Mouse (Mus musculus) urinary bladder, postnatal 10 days (tissue): ENCODE measurements at regions not wholly inside any gene's neighbourhood (a gene's known extent, or its start where the extent isn't known, plus 50 kb on each side); places are given as distances from the start of the nearest gene placed in this dataset.

ENCODE experiments used
- DNase-seq: peaks from one replicate; pipeline ENCODE4 v3.0.0; 2022; ENCODE audit warnings: low spot score

DNA sequence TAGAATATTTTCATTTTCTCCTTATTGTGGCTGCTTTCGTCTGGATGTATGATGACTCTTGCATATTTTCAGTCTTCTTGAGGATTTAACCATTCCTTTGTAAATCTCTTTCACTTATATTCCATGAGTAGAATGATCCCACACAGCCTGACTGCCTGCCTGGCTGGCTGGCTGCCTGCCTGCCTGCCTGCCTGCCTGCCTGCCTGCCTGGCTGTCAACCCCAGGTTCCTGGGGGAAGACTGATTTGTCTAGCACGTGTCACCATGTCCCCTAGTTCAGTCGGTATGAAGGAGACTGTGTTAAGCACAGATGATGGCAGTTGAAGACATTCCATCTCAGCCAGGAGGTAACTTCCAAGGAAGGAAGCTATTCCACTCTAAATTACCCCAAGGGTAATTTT is 370.8 kb downstream of the Nkx6-1 start:
- no peak for DNase-seq

DNA sequence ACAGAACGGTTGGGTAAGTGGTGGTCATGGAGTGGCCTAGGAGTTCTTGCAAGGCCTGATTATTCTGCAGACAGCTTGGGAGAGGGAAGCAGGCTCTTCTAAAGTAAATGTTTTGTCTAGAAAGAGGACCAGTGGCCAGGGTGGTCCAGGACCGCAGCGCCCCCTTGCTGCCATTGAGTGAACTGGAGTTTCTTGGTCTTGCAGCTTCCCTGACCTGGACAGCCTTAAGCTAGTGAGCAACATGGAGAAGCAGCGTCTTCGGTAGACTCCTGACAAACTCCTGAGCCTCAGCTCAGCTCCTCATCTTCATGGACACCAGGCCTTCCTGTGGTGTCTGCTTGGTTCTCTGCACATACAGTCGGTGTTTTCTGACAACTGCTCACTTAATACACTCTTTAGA is 376.4 kb downstream of the Nkx6-1 start:
- no peak for DNase-seq

DNA sequence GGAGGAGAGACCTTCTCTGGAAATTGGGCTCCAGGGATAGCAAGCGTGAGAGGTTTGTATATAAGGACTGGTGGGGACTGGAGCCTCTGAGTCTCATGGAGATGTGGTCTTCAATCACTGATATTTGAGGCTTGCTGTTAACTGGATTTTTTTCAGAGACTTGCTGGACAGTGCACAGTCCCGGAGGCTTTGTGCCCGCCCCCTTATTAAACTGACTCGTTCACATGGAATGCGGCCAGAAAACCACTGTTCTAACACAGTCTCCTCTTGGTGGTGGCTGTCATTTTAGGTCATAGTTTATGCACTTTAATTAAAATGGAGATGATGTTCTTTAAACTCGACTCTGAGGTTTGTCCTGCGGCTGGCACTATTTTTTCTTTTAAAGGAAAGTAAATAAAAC is 378.9 kb downstream of the Nkx6-1 start:
- no peak for DNase-seq

DNA sequence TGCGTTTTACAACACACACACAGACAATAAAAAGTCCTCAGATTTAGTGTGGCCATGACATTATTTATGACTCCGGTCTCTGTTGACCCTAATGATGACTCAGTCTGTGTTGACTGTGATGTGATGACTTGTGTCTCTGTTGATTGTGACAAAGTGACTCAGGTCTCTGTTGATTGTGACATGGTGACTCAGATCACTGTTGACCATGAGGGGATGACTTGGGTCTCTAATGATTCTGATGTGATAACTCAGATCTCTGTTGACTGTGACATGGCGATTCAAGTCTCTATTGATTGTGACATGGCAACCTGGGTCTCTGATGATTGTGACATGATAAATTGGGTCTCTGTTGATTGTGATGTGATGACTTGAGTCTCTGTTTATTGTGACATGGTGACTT is 405.0 kb downstream of the Gpat3 start:
- no peak for DNase-seq

DNA sequence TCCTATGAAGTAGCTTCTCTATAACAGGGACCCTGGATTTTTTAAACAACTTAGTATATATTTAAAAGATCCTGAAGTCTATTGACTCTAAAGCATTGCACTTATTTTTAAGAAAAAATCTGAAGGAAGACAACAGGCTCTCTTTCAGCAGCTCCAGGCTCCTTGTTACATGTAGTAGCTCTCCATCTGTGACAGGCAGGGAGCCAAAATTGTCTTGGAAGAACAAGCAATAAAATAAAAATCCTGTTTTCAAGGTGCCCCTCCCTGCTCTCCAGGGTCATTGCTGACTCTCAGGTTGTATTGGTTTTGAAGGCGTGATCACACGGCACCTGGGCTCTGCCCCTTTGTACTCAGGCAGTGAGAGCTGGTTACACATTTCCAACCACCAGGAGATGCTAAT is 397.1 kb downstream of the Gpat3 start:
- no peak for DNase-seq

DNA sequence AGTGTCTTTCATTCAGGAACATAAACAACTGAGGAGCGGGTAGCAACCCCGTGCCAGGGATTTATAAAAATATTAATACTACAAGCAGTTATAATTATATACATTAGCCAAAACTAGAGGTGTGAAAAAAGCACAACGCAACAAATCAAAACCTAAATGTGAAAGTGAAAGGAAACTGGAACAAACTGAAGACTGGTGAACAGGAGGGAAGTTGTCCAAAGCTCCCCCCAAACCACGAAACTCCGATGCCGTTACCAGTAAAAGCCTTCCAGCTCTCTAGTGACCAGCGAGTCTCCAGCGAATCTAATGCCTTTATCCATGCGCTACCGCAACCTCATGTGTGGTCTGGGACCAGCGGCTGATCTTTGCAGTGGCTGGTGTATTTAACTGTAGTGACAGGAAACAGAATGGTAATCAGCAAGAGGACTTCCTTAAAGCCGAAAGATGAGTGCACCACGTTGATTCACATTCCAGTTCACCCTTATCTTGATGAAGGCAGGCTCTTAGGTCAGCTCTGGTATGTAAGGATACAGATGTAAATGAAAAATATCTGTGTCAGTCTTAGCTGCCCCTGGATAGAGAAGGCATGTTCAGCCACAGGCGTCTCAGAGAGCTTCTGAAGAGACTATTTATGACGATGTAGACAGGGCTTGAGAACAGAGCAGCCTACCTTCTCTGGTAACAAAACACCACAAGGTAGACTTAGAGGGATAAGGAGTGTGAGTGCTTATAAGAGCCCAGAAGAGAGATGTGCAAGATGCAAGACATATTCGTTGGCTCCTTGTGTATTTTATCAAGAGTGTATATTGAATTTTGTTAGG is 394.0 kb downstream of the Gpat3 start:
- no peak for DNase-seq

DNA sequence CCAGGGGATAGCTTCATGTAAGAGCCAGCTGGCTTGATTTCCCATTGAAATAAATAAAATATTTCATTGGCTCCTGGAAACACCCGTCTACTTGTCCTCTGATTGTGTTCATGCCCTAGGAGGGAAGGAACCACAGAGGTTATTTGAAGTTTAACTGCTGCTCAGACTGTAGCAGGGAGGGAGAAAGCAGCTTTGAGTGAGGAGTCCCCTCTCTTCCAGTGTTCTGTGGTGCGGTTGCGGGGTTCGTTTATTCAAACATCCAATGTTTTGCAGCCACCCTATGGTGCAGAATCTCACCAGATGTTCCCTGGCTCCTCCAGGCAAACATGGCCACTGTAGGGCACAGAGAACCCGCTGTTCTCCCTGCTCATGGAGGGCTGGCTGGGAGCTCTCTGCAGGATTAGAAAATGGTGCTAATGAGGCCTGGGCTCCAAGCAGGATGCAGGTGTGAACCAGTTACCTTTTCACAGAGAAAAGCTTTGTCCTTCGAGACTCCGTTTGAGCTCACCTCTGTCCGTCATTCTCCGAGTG is 390.7 kb downstream of the Gpat3 start:
- DNase-seq = no peak

DNA sequence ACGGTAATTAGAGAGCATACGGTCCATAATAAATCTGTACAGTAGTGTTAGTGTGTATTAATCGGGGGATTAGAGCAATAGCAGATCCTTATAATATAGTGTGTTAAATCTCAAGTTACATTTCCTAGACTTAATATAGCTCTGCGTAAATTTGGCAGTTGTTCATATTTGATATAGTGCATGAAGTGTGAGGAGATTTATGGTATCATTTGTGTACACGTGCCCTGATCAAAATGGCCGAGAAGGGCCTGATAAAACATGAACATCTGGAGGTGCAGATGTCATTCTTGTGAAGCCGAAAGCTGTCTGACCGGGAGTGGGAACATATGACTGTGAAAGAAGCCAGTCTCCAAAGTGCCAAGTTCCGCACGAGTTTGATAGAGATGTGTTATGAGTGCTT is 376.9 kb downstream of the Gpat3 start:
- DNase-seq = no peak

DNA sequence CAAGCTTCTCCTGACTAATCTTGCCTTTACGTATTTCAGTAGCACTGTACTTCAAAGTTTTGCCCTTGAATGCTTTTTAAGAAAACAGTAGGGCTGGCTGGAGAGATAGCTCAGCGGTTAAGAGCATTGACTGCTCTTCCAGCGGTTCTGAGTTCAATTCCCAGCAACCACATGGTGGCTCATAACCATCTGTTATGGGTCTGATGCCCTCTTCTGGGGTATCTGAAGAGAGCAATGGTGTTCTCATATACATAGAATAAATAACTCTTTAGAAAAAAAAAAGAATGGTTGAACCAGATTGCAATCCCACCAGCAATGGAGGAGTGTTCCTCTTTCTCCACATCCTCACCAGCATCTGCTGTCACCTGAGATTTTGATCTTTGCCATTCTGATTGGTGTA is 372.6 kb downstream of the Gpat3 start:
- no peak for DNase-seq

DNA sequence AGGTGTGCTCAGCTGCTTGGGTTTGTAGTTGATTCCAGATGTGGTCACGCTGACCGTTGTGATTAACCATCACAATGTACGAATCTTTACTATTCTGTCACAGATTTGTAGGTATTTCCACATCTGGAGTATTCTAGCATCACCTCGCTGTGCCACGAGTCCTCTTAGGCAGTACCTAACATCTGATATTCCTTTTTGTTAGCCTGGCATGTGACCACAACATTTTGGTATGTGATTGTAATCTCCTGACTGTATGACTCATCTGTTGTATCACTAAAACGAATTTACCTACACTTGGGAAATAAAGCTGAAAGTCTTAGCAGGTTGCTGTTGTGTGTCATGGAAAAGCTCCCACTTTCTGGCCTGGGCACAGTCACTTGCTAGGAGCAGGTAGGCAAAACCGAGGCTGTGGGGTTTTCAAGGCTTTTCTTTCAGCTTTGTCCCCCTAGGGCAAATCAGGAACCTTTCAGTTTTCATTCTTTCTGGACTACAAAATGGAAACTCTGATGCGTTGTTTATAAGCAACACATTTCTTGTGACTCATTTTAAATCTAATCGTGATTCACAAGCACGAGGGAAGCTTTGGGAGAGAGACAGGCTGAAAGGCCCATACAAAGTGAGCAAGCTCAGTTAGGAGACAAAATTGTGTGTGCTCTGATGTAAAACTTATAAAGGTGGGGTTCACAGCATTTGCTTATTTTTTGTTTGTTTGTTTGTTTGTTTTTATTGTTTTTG is 371.5 kb downstream of the Gpat3 start:
- no peak for DNase-seq

DNA sequence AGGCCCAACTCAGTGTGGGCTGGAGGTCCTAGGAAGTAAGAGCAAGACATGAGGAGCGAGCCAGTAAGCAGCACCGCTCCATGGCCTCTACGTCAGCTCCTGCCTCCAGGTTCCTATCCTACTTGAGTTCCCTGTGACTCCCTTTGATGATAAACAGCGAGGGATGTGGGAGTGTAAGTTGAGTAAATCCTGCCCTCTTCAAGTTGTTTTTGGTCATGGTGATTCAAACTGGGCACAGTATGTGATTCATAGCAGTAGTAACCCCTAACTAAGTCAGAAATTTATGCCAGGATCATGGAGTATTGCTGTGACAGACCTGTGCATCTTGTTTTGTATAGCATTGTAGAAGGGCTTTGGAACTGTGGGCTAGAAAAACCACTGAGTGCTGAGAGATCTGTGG is 366.5 kb downstream of the Gpat3 start:
- DNase-seq = no peak

DNA sequence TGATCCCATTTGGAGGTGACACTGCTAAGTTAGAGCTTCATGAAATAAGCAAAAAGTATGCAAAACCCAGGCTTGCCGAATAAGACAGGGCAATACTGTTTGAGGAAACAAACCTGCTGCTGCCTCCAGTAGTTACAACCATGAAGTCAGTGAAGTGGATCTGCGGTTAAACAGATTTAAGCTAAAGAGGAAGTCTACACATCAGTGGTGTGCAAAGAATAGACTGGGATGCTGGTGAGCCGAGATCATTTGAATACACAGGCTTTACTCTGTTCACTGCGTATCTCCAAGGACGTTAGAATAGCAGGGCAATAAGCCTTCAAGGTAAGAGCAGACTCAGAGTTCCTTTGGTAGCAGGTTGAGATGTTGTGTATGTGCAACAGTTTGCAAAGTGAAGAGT is 362.6 kb downstream of the Gpat3 start:
- no peak for DNase-seq

DNA sequence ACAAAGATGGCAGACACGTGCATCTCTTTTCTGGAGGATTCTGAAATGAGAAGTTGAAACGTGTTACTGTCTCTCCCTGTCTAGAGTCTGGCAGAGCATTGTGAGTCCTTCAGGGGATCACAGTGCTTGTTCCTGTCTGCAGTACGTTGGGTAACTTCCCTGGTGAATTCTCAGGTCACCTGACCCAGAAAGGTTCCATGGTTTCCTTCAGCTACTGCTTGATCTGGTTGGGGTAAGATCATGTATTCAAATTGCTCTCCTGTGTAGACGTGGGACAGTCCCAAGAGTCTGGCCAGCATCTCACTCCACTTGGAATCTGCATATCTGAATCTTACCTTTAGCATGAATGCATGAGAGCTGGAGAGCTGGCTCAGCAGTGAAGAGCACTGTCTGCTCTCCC is 350.0 kb downstream of the Gpat3 start:
- no peak for DNase-seq

DNA sequence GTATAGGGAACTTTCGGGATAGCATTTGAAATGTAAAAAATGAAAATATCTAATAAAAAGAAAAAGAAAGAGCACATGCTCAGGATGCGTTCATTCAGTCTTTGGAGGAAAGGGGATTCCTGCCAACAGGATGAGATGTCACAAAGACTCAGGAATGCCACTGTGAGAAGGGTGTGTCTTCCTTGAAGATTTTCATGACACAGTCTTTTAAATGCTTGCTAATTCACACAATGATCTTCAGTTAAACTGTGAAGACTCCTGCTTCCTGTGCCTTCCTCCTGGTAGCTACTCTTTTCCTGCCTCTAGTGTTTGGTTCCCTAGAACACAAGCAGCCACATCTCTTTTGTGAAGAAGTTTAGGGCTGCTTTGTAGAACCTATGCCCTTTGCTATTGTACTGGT is 345.5 kb downstream of the Gpat3 start:
- no peak for DNase-seq

DNA sequence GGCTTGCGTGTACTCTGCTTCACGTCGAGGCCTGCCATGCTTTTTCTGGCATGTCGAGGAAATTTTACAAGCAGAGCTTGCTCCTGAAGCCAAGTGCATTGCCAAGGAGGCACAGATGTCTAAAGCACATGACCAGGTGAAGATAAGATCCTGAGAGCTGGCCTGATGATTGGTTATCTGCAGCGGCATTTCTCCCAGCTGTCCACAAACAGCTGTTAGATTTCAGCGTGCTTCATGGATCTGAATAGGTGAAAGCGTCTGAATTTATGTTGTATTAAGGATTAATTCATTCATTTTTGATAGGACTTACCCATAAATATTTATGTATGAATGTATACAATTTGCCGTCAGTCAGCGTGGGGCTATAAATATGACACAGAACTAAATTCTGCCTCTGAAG is 327.7 kb downstream of the Gpat3 start:
- no peak for DNase-seq

DNA sequence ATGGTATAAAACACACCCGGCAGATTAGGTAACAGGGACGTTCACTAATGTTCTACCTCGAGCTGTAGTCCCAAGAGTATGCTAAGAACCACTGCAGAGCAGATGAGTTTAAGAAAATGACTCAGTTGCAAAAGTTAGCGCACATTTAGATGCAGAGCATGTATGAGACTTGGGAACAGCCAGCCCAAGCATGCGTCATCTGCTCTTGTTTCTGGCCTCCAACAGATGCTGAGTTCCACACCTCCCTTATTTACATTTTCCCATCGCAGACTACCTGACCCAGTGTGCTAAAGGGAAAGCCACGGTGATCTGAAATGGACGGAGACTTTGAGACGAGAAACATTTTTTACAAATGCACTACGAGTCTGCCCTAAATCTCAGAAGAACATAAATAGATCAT is 327.3 kb downstream of the Gpat3 start:
- no peak for DNase-seq

DNA sequence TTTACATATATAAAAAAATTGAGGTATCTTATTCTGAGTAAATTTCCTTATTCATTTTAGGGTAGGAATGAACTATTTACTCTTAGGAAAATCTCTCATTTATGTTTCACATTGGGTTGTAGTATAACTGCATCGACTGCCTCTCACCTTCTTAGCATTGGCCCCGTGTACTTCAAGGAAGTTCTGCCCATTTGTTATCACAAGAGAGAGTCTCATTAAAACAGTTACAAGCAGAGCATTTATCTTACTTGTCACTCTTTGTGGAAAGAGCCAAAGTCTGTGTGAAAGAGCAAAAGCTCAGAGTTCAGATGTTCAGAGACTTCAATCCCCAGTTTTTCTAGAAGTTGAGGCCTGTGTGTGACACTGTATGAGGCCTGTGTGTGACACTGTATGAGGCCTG is 323.6 kb downstream of the Gpat3 start:
- no peak for DNase-seq

DNA sequence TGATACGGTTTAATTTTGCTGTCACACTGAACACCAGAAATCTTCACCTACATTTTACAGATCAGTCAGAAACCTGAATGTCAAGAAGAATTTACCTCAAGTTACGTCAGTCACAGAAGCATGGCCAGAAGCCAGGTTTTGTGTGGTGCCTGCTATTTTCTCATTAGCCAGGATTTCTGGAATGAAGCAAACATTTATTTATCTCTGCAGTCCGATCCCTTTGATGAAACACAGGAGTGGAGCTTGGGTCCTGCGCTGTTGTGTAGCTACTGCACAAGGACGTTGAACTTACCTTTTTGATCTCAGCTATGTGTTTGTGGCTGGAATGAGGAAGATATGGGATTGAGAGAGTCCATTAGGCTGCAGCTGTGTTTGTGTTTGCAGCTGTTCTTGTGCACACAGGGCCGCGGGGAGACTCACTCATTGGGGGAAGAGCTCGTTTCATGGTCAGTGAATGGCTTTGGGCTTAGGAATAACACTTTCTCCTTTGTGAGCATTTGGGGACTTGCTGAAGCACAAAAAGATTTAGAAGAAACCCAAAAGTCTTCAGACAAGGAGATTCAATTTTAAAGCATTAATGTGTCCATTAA is 318.2 kb downstream of the Gpat3 start:
- DNase-seq = no peak

DNA sequence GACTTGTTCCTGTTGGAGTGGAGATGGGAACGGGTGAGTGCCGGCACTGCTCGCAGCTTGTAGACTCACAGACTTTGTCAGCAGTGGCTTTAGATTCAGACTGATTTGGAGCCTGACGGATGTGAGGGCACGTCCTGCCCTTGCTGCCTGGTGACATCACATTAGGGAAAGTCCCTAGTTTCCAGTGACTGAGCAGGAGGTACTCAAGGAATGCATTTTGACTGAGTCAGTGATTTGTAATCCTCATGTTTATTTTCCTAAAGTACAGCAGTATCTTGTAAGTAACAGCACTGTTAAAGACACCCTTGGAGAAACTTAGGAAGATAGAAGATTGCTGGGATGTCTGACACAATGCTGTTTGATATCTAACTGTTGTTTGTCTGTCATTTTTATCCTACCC is 317.6 kb downstream of the Gpat3 start:
- DNase-seq = no peak

DNA sequence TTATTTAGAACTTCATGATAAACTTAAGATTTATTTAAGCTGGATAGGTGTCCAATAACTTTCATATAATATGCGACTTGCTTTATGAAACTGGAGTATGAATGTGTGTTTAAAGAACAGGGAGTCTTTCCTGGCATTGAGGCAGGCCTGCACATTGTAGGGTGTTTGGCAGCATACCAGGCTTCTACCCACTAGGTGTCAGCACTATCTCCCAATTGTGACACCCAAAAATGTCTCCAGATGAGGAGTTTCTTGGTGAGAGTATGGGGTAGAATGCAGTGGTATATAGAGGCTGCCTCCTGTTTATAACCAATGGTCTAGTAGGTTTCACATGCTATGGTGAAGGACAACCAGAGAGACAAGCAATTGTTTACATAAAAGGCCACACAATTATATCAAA is 311.9 kb downstream of the Gpat3 start:
- no peak for DNase-seq

DNA sequence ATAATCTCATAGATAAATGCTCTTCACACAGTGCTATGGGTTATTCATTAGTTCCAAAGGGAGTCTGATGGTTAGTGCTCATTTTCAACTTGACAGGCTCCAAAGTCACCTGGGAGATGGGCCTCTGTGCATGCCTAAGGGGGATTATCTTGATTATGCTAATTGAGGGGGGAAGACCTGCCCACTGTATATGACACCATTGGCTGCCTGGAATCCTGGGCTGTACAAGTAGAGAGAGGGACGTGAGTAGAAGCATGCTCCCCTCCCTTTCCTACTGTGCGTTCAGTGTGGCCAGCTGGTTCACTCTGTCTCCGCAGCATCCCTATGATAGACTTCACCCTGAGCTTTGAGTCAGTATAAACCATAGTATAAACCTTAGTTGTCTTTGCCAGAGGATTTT is 300.8 kb downstream of the Gpat3 start:
- no peak for DNase-seq

DNA sequence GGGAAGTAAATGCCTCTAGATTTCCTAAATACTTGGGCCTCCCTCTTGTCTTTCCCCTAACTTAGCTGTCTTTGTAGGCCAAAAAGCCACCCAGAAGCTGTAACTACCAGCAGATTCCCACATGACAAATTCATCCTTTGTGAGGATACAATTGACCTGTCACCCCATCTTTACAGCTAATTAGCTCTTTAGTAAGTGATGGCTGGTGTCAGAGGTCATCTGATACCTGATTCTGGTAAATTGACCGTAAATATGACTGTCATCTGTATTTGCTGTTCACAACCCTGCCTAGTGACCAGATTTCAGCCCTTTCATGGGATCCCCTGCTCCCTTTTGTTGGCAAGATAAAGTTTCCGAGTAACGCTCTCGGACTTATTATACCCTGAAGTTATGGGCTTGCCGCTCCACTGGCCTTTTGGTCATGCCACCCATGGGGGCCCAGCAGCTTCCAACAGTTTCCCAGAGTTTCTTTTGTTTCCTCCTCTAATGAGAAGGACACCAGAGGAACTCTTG is 279.5 kb downstream of the Gpat3 start:
- no peak for DNase-seq

DNA sequence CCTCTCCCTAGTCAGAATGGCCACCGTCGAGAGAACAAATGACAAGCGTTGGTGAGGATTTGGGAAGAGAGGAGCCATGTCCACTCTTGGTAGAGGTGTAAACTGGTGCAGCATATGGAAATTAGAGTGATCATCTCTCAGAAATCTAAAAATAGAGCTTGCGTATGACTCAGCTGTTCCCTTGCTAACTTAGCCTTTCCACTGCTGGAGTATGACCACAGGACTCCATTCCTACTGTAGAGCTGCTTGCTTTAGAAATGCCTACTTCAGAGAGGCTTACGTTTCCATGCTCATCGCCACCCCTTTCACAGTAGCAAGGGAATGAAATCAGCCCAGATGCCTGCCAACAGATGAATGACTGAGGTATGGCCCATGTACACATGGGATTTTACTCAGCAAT is 277.4 kb downstream of the Gpat3 start:
- DNase-seq = no peak
